Mouse (Mus musculus) ES-Bruce4 (cell line): ENCODE data around the gene Dcst1.

Experiments used
- CTCF ChIP-seq: IDR thresholded peaks from one replicate; pipeline ENCODE4 v1.8.1; 2011; ENCODE audit warnings: low read depth, low read length
- POLR2A ChIP-seq: IDR thresholded peaks from one replicate; pipeline ENCODE4 v1.8.1; 2011; ENCODE audit warnings: low read length; ENCODE audit not compliant: insufficient read depth

DNA sequence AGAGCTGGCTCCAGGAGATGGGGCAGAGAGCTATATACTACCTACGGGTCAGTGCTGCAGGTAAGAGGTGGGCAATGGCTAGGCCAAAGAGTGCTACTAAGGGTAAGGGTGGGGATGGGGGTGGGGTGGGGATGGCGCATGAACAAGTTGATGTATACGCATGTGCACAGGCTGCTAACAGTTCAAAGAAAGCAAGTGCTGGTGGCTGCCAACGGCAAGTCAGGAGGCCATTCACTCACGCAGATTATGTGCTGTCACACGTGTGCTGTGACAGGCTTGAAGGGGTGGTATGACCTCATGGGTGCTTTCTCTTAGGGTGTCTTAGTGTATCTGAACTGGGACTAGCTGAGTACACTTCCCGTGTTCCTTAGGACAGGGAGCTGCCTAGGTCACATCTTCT, 36.3 kb upstream of the Dcst1 start:
- TF ChIP-seq POLR2A (no peak), CTCF (no peak)
